Mouse (Mus musculus) myocyte (in vitro differentiated cells): ENCODE results near the gene Cep128.

ENCODE experiments used
- CEBPB ChIP-seq: IDR thresholded peaks from 2 replicates; pipeline ENCODE4 v1.6.1; 2011; ENCODE audit warnings: mild to moderate bottlenecking, moderate library complexity; ENCODE audit not compliant: poor library complexity, insufficient read depth, severe bottlenecking
- E2F4 ChIP-seq: IDR thresholded peaks from one replicate; pipeline ENCODE4 v1.6.1; 2011; ENCODE audit warnings: mild to moderate bottlenecking, control low read depth, moderate library complexity; ENCODE audit not compliant: insufficient read depth
- MAX ChIP-seq: IDR thresholded peaks from one replicate; pipeline ENCODE4 v1.6.1; 2011; ENCODE audit warnings: low read depth, mild to moderate bottlenecking, control low read depth
- MYOD1 ChIP-seq, 3 experiments: IDR thresholded peaks; one replicate each; pipeline ENCODE4 v1.6.1; 2011; ENCODE audit warnings: control low read depth in 2 of 3, low read depth in 2 of 3, mild to moderate bottlenecking in 2 of 3, moderate library complexity in 1 of 3; ENCODE audit not compliant: insufficient read length in 2 of 3, control insufficient read depth in 1 of 3
- MYOG ChIP-seq, 3 experiments: IDR thresholded peaks; one replicate each; pipeline ENCODE4 v1.6.1; 2011; ENCODE audit warnings: control low read depth in 2 of 3, low read depth in 2 of 3, mild to moderate bottlenecking in 2 of 3; ENCODE audit not compliant: insufficient read length in 2 of 3, control insufficient read depth in 1 of 3, insufficient read depth in 1 of 3
- POLR2A ChIP-seq: IDR thresholded peaks from one replicate; pipeline ENCODE4 v1.6.1; 2011; ENCODE audit warnings: low read depth, mild to moderate bottlenecking, control low read depth, moderate library complexity; ENCODE audit not compliant: insufficient read length
- POLR2AphosphoS2 ChIP-seq: IDR thresholded peaks from one replicate; pipeline ENCODE4 v1.6.1; 2011; ENCODE audit warnings: low read depth, control low read depth; ENCODE audit not compliant: insufficient read length
- TCF12 ChIP-seq: IDR thresholded peaks from one replicate; pipeline ENCODE4 v1.6.1; 2011; ENCODE audit warnings: mild to moderate bottlenecking, control low read depth; ENCODE audit not compliant: poor library complexity, insufficient read depth, severe bottlenecking
- TCF3 ChIP-seq: IDR thresholded peaks from one replicate; pipeline ENCODE4 v1.6.1; 2011; ENCODE audit warnings: low read depth, control low read depth; ENCODE audit not compliant: insufficient read length
- USF1 ChIP-seq: IDR thresholded peaks from one replicate; pipeline ENCODE4 v1.6.1; 2011; ENCODE audit warnings: low read depth, mild to moderate bottlenecking, control low read depth, moderate library complexity

DNA sequence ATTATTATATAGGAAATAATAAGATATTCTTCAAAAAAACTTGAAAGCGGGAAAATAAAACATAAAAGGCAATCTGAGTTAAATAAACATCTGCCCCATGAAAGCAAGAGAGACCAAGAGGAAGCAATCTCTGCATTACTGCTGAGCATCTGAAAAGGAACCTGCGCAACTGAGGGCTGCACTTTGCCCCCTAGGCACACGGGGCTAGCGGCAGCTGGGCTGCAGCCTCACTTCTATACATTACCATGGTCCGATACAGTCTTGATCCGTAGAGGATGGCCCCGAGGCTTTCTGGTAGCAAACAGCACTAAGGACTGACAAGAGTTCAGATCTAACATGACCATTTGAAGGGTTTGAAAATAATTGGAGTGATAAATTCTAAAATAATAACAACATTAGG lies 230.2 kb downstream of the Cep128 start:
- TF ChIP-seq POLR2A (no peak), MAX (no peak), CEBPB (no peak), TCF3 (no peak), USF1 (no peak), POLR2AphosphoS2 (no peak), MYOG (IDR thresholded peaks at IDR 0.05; ENCODE audit: control insufficient read depth in 1 of 3, insufficient read depth in 1 of 3, insufficient read length in 2 of 3, low read depth in 2 of 3) (no peak), MYOD1 (IDR thresholded peaks at IDR 0.05; ENCODE audit: control insufficient read depth in 1 of 3, insufficient read length in 2 of 3, low read depth in 2 of 3) (no peak), TCF12 (no peak), E2F4 (no peak)
